Mouse (Mus musculus) CH12.LX (cell line): ENCODE results near the gene Dnajc13. TPM values are rescaled to one million over a fixed set of nuclear protein-coding genes. Genes with fewer than 3 reads are reported as not detected.

Experiments used
- DNase-seq: peaks from one replicate; pipeline ENCODE4 v3.0.0-alpha.2; 2013; ENCODE audit errors: extremely low read depth
- H3K27ac ChIP-seq: 2 replicates; pipeline ENCODE4 v1.5.1; 2012; ENCODE audit warnings: low read depth, mild to moderate bottlenecking, control low read depth, moderate library complexity; ENCODE audit not compliant: insufficient read depth
- H3K27me3 ChIP-seq: replicated peaks from 2 replicates; pipeline ENCODE3; 2012; ENCODE audit warnings: inconsistent platforms
- H3K36me3 ChIP-seq, 2 experiments: replicated peaks in 1 of 2; 2 replicates each; pipeline versions ENCODE3 to v1.6.1; 2012; ENCODE audit warnings: inconsistent platforms in 1 of 2, low read length in 1 of 2, mild to moderate bottlenecking in 1 of 2, mixed read lengths in 1 of 2, moderate library complexity in 1 of 2; ENCODE audit not compliant: control insufficient read depth in 1 of 2, insufficient read depth in 1 of 2
- H3K4me1 ChIP-seq, 2 experiments: 2 replicates each; pipeline ENCODE4 v1.6.1; 2012; ENCODE audit warnings: inconsistent platforms in 1 of 2, moderate library complexity in 1 of 2; ENCODE audit not compliant: insufficient read depth in 2 of 2, control insufficient read depth in 1 of 2
- H3K4me2 ChIP-seq: 2 replicates; pipeline ENCODE4 v1.6.1; 2012; ENCODE audit warnings: low read depth, mild to moderate bottlenecking, control low read depth; ENCODE audit not compliant: poor library complexity, insufficient read depth, severe bottlenecking
- H3K4me3 ChIP-seq, 3 experiments: fragments of 150-350 bp in 1 of 3; sonication (generic) in 1 of 3; replicated peaks in 1 of 3; 2 replicates each; pipeline versions ENCODE3 to v1.5.1; 2011 to 2012; ENCODE audit warnings: low read depth in 2 of 3, low read length in 2 of 3, mild to moderate bottlenecking in 2 of 3, moderate library complexity in 2 of 3, control low read depth in 1 of 3, improper control_type of control experiment in 1 of 3, inconsistent platforms in 1 of 3, mixed read lengths in 1 of 3; ENCODE audit not compliant: poor library complexity in 1 of 3
- H3K79me2 ChIP-seq: replicated peaks from 2 replicates; pipeline ENCODE4 v1.6.1; 2012; ENCODE audit warnings: mild to moderate bottlenecking, moderate library complexity; ENCODE audit not compliant: control insufficient read depth, poor library complexity, insufficient read depth, severe bottlenecking; ENCODE audit errors: extremely low read depth
- H3K9ac ChIP-seq: 2 replicates; pipeline ENCODE4 v1.6.1; 2012; ENCODE audit warnings: low read depth, mild to moderate bottlenecking, control low read depth, moderate library complexity; ENCODE audit not compliant: insufficient read depth
- H3K9me3 ChIP-seq: replicated peaks from 2 replicates; pipeline ENCODE3; 2012; ENCODE audit warnings: low read length, inconsistent platforms, mixed read lengths
- BHLHE40 ChIP-seq: IDR thresholded peaks from 2 replicates; pipeline ENCODE4 v1.6.1; 2011; ENCODE audit warnings: mild to moderate bottlenecking, low read depth, low read length, improper control_type of control experiment
- CHD1 ChIP-seq: IDR thresholded peaks from 2 replicates; pipeline ENCODE4 v1.6.1; 2012; ENCODE audit warnings: low read depth, low read length, improper control_type of control experiment, inconsistent platforms
- CHD2 ChIP-seq: IDR thresholded peaks from 2 replicates; pipeline ENCODE4 v1.6.1; 2011; ENCODE audit warnings: low read length, improper control_type of control experiment
- E2F4 ChIP-seq: IDR thresholded peaks from 2 replicates; pipeline ENCODE4 v1.6.1; 2011; ENCODE audit warnings: low read depth, low read length, improper control_type of control experiment; ENCODE audit not compliant: insufficient replicate concordance
- ELF1 ChIP-seq: IDR thresholded peaks from 2 replicates; pipeline ENCODE4 v1.6.1; 2014; ENCODE audit warnings: low read depth, mild to moderate bottlenecking, inconsistent platforms, low read length, improper control_type of control experiment
- GABPA ChIP-seq: IDR thresholded peaks from 2 replicates; pipeline ENCODE4 v1.6.1; 2012; ENCODE audit warnings: low read depth, low read length, improper control_type of control experiment, inconsistent platforms; ENCODE audit not compliant: insufficient replicate concordance
- HCFC1 ChIP-seq: IDR thresholded peaks from 2 replicates; pipeline ENCODE4 v1.6.1; 2012; ENCODE audit warnings: low read depth, mild to moderate bottlenecking, inconsistent platforms, low read length, improper control_type of control experiment
- JUN ChIP-seq: IDR thresholded peaks from 2 replicates; pipeline ENCODE4 v1.6.1; 2011; ENCODE audit warnings: low read depth, mild to moderate bottlenecking, low read length, improper control_type of control experiment, moderate library complexity; ENCODE audit not compliant: insufficient read depth
- JUND ChIP-seq: conservative IDR thresholded peaks from 2 replicates; pipeline ENCODE4 v1.6.1; 2011; ENCODE audit warnings: low read depth, low read length, improper control_type of control experiment
- KAT2A ChIP-seq: IDR thresholded peaks from 2 replicates; pipeline ENCODE4 v1.6.1; 2012; ENCODE audit warnings: low read length, improper control_type of control experiment, inconsistent platforms; ENCODE audit not compliant: insufficient replicate concordance
- MAZ ChIP-seq: IDR thresholded peaks from 2 replicates; pipeline ENCODE4 v1.6.1; 2012; ENCODE audit warnings: low read depth, mild to moderate bottlenecking, inconsistent platforms, low read length, improper control_type of control experiment, moderate library complexity
- MEF2A ChIP-seq: IDR thresholded peaks from 2 replicates; pipeline ENCODE4 v1.6.1; 2014; ENCODE audit warnings: low read depth, mild to moderate bottlenecking, inconsistent platforms, low read length, improper control_type of control experiment, borderline replicate concordance
- NELFE ChIP-seq: IDR thresholded peaks from 2 replicates; pipeline ENCODE4 v1.6.1; 2011; ENCODE audit warnings: low read depth, low read length, improper control_type of control experiment
- NRF1 ChIP-seq: IDR thresholded peaks from 2 replicates; pipeline ENCODE4 v1.6.1; 2014; ENCODE audit warnings: low read depth, mild to moderate bottlenecking, inconsistent platforms, low read length, improper control_type of control experiment, moderate library complexity
- POLR2A ChIP-seq: IDR thresholded peaks from 2 replicates; pipeline ENCODE4 v1.6.1; 2011; ENCODE audit warnings: low read depth, mild to moderate bottlenecking, improper control_type of control experiment, low read length
- POLR2AphosphoS2 ChIP-seq: IDR thresholded peaks from 2 replicates; pipeline ENCODE4 v1.6.1; 2011; ENCODE audit warnings: low read depth, low read length, improper control_type of control experiment
- RAD21 ChIP-seq: IDR thresholded peaks from 2 replicates; pipeline ENCODE4 v1.6.1; 2011; ENCODE audit warnings: low read depth, mild to moderate bottlenecking, low read length, improper control_type of control experiment, moderate library complexity
- RCOR1 ChIP-seq: conservative IDR thresholded peaks from 2 replicates; pipeline ENCODE4 v1.6.1; 2012; ENCODE audit warnings: low read depth, mild to moderate bottlenecking, inconsistent platforms, low read length, improper control_type of control experiment
- SIN3A ChIP-seq: IDR thresholded peaks from 2 replicates; pipeline ENCODE4 v1.6.1; 2012; ENCODE audit warnings: low read length, improper control_type of control experiment, inconsistent platforms
- TBP ChIP-seq: conservative IDR thresholded peaks from 2 replicates; pipeline ENCODE4 v1.6.1; 2011; ENCODE audit warnings: low read depth, low read length, improper control_type of control experiment
- TCF12 ChIP-seq: IDR thresholded peaks from 2 replicates; pipeline ENCODE4 v1.6.1; 2014; ENCODE audit warnings: low read depth, mild to moderate bottlenecking, inconsistent platforms, low read length, improper control_type of control experiment
- USF1 ChIP-seq: IDR thresholded peaks from 2 replicates; pipeline ENCODE4 v1.6.1; 2014; ENCODE audit warnings: low read depth, mild to moderate bottlenecking, inconsistent platforms, low read length, improper control_type of control experiment
- ZC3H11A ChIP-seq: IDR thresholded peaks from 2 replicates; pipeline ENCODE4 v1.6.1; 2012; ENCODE audit warnings: low read depth, mild to moderate bottlenecking, inconsistent platforms, low read length, improper control_type of control experiment
- ZMIZ1 ChIP-seq: IDR thresholded peaks from 2 replicates; pipeline ENCODE4 v1.6.1; 2012; ENCODE audit warnings: low read depth, mild to moderate bottlenecking, inconsistent platforms, low read length, improper control_type of control experiment
- ZNF384 ChIP-seq: IDR thresholded peaks from 2 replicates; pipeline ENCODE4 v1.6.1; 2012; ENCODE audit warnings: low read depth, low read length, improper control_type of control experiment, inconsistent platforms
- dilution Hi-C: fragments of 300-500 bp; cut with MboI; formaldehyde crosslinking; loops from 2 replicates; pipeline ENCODE4 v1.14.3; 2020; ENCODE audit warnings: low sequenced_read_pairs; ENCODE audit not compliant: extremely low pct_unique_long_range_greater_than_20kb, extremely low pct_ligation_motif_present
- in situ Hi-C: fragments of 300-500 bp; cut with MboI; formaldehyde crosslinking; loops from 3 replicates; pipeline ENCODE4 v1.14.3; 2019; ENCODE audit warnings: low sequenced_read_pairs, low pct_ligation_motif_present, low pct_unique_long_range_greater_than_20kb, mixed read lengths
- polyA plus RNA-seq: library from polyadenylated mRNA; unstranded; fragments of >175 nt; gene quantifications from 2 replicates; pipeline ENCODE4 v1.2.1, GENCODE M21; 2012; ENCODE audit warnings: low read depth; ENCODE audit not compliant: insufficient read length
- total RNA-seq, 2 experiments: library from RNA; depleted of rRNA; stranded (reverse); fragments of 300-350 nt in 1 of 2; fragments of >200 nt in 1 of 2; gene quantifications; 2 replicates each; pipeline ENCODE4 v1.2.3; 2012 to 2014

The Dnajc13 gene
- total and polyA plus RNA-seq, 3 experiments = 30.1 to 51.9 (median 30.4) TPM

DNA sequence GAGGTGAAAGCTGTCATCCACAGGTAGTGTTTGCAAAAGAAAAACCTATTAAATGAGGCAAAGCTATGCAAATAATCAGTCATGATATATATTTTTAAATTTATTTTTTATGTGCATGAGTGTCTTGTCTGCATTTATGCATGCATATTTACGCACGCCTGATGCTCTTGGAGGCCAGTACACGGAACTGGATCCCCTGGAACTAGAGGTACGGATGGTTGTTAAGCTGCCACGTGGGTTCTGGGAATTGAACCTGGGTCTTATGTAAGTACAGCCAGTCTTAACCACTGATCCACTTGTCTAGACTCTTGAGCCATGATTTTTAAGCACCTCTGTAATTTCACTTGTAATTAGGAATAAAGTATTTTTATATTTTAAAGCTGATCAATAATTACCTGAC is 79.5 kb downstream of the Dnajc13 start:
- DNase-seq = no peak
- Histone ChIP-seq H3K9me3 (no peaks in the 10 kb centered on the region), H3K27me3 (no peaks in the 10 kb centered on the region), H3K4me3 (no peak overlapping the region), H3K4me2 (no peak overlapping the region), H3K27ac (no peak overlapping the region), H3K79me2 (no peaks in the 10 kb centered on the region), H3K4me1 (no peaks in the 10 kb centered on the region), H3K9ac (no peak overlapping the region), H3K36me3 (peaks cover 43 to 81% of the 10 kb centered on the region in 2 experiments)
- TF ChIP-seq E2F4 = no peak
- TF ChIP-seq ZMIZ1 = no peak
- TF ChIP-seq NRF1 = no peak
- no peak for TF ChIP-seq POLR2A
- TF ChIP-seq TBP = no peak
- TF ChIP-seq ZNF384 = no peak
- no peak for TF ChIP-seq MAZ
- no peak for TF ChIP-seq JUND
- TF ChIP-seq CHD2 = no peak
- no peak for TF ChIP-seq POLR2AphosphoS2
- TF ChIP-seq NELFE = no peak
- no peak for TF ChIP-seq CHD1
- no peak for TF ChIP-seq TCF12
- TF ChIP-seq KAT2A = no peak
- TF ChIP-seq ZC3H11A = no peak
- TF ChIP-seq MEF2A = no peak
- TF ChIP-seq JUN = no peak
- no peak for TF ChIP-seq RAD21
- TF ChIP-seq ELF1 = no peak
- TF ChIP-seq SIN3A = no peak
- in situ Hi-C loops = no loop called here
- dilution Hi-C loops = no loop called here

- no peaks in the 10 kb centered on the region for H3K4me1 ChIP-seq
- no peak overlapping the region for H3K4me2 ChIP-seq
- no peak overlapping the region for H3K27ac ChIP-seq
- peaks cover 44 to 82% of the 10 kb centered on the region in 2 experiments for H3K36me3 ChIP-seq
- H3K27me3 ChIP-seq = no peaks in the 10 kb centered on the region
- DNase-seq = no peak
- no peaks in the 10 kb centered on the region for H3K9me3 ChIP-seq
- TF ChIP-seq RAD21 (no peak), ZNF384 (no peak), ELF1 (no peak), BHLHE40 (no peak), GABPA (no peak), HCFC1 (no peak), USF1 (no peak), RCOR1 (no peak)
- TF ChIP-seq, all 38 proteins: peak for 0
- Histone ChIP-seq H3K79me2 (no peaks in the 10 kb centered on the region), H3K4me3 (no peak overlapping the region), H3K9ac (no peak overlapping the region)
- in situ Hi-C loops = no loop called here
- dilution Hi-C loops = no loop called here
Observed at GRCm38 (mm10) chr9:104182328-104182727, 80.4 kb downstream of the Dnajc13 start.
